Mouse (Mus musculus): ENCODE results near the gene Slc35a3. TPM values are rescaled to one million over a fixed set of nuclear protein-coding genes. Genes with fewer than 3 reads are reported as not detected.
"Not testable (repeated sequence)": the region's sequence is repeated elsewhere in the genome, so short reads cannot be mapped to it uniquely, and the experiment has no call there.

Gene Slc35a3
- 1 to 10 TPM; 5.6 to 7.1 TPM for total RNA-seq (2021)
- long read RNA-seq, experiment 1, full-length matches to known transcripts: 3 of 7 reads
- long read RNA-seq, experiment 1, partial matches to known transcripts: 0 of 7 reads
- long read RNA-seq, experiment 1, other reads (novel, unspliced or antisense): 4 of 7 reads
- long read RNA-seq, experiment 2, full-length matches to known transcripts: 2 of 3 reads
- long read RNA-seq, experiment 2, partial matches to known transcripts: 0 of 3 reads
- long read RNA-seq, experiment 2, other reads (novel, unspliced or antisense): 1 of 3 reads

- intact Hi-C loops (cut with DNase I): no loop called here
- no peak for DNase-seq
Observed at GRCm38 (mm10) chr3:116712436-116712881, at the start of gene Slc35a3. Slc35a3 (minus strand) TSS chr3:116712831.

DNA sequence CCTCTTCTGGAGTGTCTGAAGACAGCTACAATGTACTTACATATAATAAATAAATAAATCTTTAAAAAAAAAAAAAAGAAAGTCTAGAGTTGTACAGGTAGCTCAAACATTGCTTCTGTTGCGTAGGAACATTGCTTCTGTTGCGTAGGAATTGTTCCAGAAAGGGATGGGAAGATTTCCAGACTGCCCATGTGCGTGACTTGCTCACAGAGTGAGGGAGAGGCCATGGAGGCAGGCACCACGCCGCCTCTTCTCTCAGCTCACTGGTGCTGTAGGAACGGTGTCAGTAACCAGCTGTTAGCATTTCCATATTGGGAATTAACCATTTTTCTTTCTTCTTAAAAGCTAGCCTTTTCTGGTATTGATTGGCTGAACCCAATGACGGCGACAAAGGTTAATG, 40.2 kb upstream of the Slc35a3 start:
- intact Hi-C loops (cut with DNase I): no loop called here

DNA sequence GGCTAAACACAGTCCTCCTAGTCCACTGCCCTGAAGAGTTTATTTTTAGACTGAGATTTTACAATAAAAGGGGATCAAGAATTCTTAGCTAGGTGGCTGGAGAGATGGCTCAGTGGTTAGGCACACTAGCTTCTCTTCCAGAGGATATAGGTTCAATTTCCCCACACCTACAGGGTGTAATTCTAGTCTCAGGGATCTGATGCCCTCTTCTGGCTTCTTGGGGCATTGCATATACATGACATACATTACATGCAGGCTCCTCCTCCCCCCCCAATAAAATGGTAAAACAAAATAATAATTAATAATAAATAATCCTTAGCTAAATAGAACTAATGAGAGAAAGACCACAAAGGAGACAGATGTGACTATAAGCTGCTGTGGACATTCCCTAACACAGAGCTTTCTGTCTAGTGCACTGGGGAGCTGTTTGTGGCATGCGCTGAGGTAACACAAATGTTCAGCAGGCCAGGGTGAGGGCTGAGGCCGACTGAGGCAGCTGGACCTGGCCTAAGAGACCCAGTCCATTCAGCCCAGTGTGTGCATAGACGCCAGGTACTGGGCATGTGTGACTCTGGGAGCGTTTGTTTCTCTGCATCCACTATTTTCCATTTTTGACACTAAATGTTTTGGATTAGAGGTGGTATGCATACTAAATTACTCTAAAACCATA, 38.7 kb upstream of the Slc35a3 start:
- intact Hi-C loops (cut with DNase I): no loop called here
- no peak for DNase-seq

More for the DNA sequence above, 40.2 kb upstream of the Slc35a3 start:
- DNase-seq: no peak

- DNase-seq: no peak
Observed at GRCm38 (mm10) chr3:116748391-116749170, 36.0 kb upstream of the Slc35a3 start.

DNA sequence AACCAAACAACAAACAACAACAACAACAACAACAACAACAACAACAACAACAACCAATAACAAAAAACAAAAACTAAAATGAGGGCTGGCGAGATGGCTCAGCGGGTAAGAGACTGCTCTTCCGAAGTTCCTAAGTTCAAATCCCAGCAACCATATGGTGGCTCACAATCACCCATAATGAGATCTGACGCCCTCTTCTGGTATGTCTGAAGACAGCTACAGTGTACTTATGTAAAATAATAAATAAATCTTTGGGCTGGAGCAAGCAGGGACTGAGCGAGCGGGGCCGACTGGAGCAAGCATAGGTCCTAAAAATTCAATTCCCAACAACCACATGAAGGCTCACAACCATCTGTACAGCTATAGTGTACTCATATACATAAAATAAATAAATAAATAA, 35.0 kb upstream of the Slc35a3 start:
- intact Hi-C loops (cut with DNase I); DNase-seq: not testable (repeated sequence)

More at GRCm38 (mm10) chr3:116748391-116749170, 36.0 kb upstream of the Slc35a3 start:
- intact Hi-C loops (cut with DNase I): no loop called here

GRCm38 (mm10) chr3:116740963-116741362, 28.3 kb upstream of the Slc35a3 start:
- intact Hi-C loops (cut with DNase I): no loop called here
- no peak for DNase-seq

DNA sequence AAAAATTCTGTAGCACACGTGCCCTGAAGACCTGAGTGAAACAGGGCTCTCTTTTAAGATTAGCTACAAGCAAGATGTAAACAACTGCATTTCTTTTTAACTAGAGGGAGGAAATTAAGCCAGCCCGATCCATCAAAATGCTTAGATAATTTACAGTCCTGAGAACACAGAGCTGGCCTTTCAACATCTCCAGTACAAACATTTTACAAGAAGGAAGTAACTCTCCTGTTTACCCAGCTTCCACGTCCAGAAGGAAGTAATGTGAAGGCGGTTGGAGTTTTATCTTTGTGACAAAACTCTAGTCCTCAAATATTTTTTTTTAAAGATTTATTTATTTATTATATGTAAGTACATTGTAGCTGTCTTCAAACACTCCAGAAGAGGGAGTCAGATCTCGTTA, 27.5 kb upstream of the Slc35a3 start:
- DNase-seq: no peak
- intact Hi-C loops (cut with DNase I): no loop called here

- intact Hi-C loops (cut with DNase I): no loop called here
- DNase-seq: no peak
Observed at GRCm38 (mm10) chr3:116737326-116737731, 24.7 kb upstream of the Slc35a3 start.

- intact Hi-C loops (cut with DNase I): no loop called here
- DNase-seq: no peak
Observed at GRCm38 (mm10) chr3:116729483-116730174, 17.0 kb upstream of the Slc35a3 start.

DNA sequence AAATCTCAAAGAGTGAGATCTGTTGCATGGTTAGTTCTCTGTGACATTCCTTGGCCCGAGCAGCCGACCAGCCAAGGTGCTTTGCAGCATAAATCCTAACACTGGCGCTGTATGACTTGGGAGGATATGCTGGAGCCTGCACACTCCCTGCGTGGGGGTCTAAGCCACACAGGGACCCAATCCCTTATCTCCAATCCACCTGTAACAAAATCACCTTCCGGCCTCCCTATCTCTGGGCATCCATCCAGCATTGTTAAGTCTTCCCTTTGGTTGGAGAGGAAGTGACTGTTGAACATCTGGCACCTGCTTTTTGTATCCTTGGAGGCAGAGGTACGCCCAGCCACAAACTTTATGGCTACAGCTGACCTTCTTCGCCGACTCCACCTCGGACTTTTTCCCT, 14.2 kb upstream of the Slc35a3 start:
- intact Hi-C loops (cut with DNase I): no loop called here
- DNase-seq: no peak

- intact Hi-C loops (cut with DNase I): no loop called here
- no peak for DNase-seq
Observed at GRCm38 (mm10) chr3:116723496-116724481, 11.2 kb upstream of the Slc35a3 start.

- DNase-seq: no peak
- intact Hi-C loops (cut with DNase I): no loop called here
Observed at GRCm38 (mm10) chr3:116722980-116723379, 10.3 kb upstream of the Slc35a3 start.

DNA sequence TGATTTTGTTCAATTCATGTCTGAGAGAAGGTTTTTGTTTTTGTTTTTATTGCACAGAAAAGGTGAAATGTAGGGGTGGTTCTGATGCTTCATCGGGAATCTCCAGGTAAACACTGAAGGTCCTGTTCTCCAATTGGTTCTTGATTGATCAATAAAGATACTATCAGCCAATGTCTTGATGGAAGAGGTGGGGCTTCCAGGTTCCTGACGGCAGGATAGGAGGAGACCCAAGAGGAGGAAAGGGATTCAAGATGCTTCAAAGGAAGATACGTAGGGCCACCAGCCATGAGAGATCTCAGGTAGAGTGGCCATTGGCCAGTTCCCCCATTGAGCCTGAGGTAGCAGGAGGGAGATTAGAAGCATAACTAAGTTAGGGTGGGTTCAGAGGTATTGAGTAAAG, 6.3 kb upstream of the Slc35a3 start:
- no peak for DNase-seq
- intact Hi-C loops (cut with DNase I): no loop called here

- DNase-seq: no peak
- intact Hi-C loops (cut with DNase I): no loop called here
Observed at GRCm38 (mm10) chr3:116713031-116713430, 400 bp upstream of the Slc35a3 start.

DNA sequence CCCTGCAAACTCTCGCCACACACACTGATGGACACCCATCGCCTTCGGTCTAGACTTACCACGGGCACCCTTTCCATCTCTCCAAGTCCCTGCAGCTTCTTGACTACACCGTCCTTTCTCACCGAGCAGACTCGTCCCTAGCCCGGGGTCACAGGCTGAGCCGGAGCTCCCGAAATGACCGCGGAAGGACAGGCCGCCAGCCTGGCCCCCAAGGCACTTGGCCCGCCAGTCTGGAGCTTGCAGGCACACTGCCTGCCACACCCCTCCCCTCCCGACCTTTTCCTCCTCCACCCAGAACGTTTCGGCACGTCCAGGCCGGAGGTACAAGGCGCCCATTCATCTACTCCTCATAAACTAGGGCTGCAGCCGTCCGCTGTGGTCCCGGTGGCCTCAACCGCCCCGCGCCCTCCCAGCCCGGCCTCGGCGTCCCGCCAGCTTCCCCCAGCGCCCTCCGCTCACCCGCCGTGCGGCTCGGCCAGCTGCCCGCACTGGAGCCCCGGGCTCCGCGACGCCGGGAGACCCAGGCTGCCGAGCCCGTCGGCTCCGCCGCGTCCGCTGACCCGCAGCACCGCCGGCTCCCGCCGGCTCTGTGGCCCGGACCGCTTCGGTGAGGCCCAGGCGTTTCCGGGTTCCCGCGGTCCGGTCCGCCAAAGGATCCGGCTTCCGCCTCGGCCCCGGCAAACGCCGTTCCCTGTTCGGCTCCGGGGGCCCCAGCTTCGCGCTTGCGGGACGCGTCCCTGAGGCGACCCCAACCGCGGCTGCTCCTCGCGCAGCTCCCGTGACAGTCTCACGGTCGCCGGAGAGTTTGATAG, 801 bp downstream of the Slc35a3 start:
- intact Hi-C loops (cut with DNase I): no loop called here

DNA sequence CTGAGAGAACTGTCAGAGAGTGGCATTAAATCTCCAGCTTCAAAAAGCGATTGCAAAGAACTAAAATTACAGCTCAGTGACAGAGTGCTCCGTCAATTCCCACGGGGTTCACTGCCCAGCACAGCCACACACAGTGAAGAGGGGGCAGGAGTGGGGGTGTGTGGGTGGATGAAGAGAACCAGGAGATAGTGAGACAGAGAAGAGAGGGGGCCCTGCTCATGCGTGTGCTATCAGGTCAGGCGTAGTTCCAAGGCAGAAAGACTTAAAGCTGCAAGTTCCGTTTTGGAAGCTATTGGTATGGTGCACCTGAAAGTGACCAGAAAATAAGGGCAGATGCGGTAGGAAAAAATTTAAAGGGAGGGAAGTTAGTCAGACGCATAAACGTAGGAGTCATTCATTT, 1.7 kb downstream of the Slc35a3 start:
- intact Hi-C loops (cut with DNase I): no loop called here
- no peak for DNase-seq

More for the DNA sequence above, 801 bp downstream of the Slc35a3 start:
- peak; percentile 77 to 81 for DNase-seq

GRCm38 (mm10) chr3:116705637-116706204, 6.9 kb downstream of the Slc35a3 start:
- DNase-seq: no peak
- intact Hi-C loops (cut with DNase I): no loop called here

- DNase-seq: no peak
- intact Hi-C loops (cut with DNase I): no loop called here
Observed at GRCm38 (mm10) chr3:116703835-116704234, 8.8 kb downstream of the Slc35a3 start.
